Mouse (Mus musculus): ENCODE measurements at regions not wholly inside any gene's neighbourhood (a gene's known extent, or its start where the extent isn't known, plus 50 kb on each side); places are given as distances from the start of the nearest gene placed in this dataset.

DNA sequence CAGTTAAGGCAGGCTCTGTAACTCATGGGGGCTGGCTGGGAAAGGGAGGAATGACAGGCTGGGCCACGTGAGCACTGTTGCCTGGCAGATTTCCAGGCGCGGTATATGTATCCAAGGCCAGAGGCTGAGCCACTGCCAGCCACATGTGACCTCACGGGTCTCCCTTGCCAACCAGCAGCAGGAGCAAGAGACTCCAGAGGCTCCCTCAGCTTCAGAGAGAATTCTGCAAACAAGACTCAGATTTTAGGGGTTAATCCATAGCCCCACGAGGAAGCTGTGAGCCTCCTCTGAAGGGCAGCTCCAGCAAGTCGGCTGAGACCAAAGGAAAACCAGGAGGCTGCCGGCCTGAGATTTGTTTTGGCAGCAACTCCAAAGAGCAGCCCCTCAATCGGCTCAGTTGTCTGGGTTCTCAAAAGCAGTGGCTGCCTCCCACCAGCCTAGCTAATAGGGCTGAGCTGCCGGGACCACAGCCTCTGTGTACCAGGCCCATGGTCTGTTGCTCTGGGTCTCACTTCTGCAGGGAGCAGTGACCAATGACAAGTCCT is 264.0 kb upstream of the Cadm1 start:
- DNase-seq (ENCODE audit: low read depth in 3 of 3, low spot score in 3 of 3) (no peak), ATAC-seq (ENCODE audit: insufficient read depth) (no peak)
- TF ChIP-seq CTCF (IDR thresholded peaks at IDR 0.05; ENCODE audit: low read depth): no peak
- no peaks in the 10 kb centered on the region for H3K27me3 ChIP-seq (ENCODE audit: control insufficient read depth, insufficient read depth, low read length)
- H3K9ac ChIP-seq (replicated peaks): no peak overlapping the region
- no peaks in the 10 kb centered on the region for H3K4me1 ChIP-seq (replicated peaks; ENCODE audit: control insufficient read depth in 2 of 2, insufficient read depth in 2 of 2, low read length in 1 of 2)
- 58% methylated on average over 9 of the region's 9 CpGs for WGBS (ENCODE audit: insufficient replicate concordance)
- H3K27ac ChIP-seq: no peak overlapping the region
- no peaks in the 10 kb centered on the region for H3K9me3 ChIP-seq (ENCODE audit: control insufficient read depth, low read length)
- H3K36me3 ChIP-seq (replicated peaks; ENCODE audit: control insufficient read depth, insufficient read depth, low read depth): no peaks in the 10 kb centered on the region
- H3K4me3 ChIP-seq (ENCODE audit: insufficient read depth in 1 of 2, low read depth in 2 of 2, low read length in 2 of 2): no peak overlapping the region
- H3K4me2 ChIP-seq (ENCODE audit: low read depth): no peak overlapping the region

DNA sequence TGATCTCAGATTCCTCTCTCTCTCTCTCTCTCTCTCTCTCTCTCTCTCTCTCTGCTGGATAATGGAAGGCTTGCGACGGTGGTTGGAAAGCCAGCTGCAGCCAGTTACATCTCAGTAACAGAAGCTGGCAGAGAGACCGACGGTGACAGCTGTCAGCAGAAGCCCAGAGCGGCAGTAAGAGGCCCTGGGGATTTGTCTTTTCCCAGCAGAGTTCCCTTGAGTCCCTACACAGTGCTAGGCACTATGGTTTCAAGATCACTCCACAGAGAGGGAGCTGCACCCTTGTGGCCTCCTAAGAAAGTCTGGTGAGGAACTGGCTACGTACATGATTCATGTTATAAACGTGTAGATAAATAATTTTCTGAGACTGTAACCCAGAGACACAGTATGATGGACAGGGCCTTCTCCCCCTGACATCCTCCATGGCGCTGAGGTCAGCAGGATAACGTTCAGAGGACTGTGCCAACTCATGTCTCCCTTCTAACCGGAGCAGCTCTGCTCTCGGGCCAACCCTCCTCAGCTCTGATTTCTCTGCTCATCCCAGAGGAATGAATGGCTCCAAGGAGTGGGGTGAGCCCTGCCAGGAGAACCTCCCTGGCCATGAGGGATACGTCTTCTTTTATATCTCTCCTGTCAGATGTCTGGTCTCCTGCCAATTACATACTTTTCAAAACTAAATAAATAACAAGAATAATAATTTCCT is 253.5 kb upstream of the Cadm1 start:
- no peaks in the 10 kb centered on the region for H3K4me1 ChIP-seq (replicated peaks; ENCODE audit: control insufficient read depth in 2 of 2, insufficient read depth in 2 of 2, low read length in 1 of 2)
- no peak overlapping the region for H3K4me3 ChIP-seq (ENCODE audit: insufficient read depth in 1 of 2, low read depth in 2 of 2, low read length in 2 of 2)
- no peaks in the 10 kb centered on the region for H3K36me3 ChIP-seq (replicated peaks; ENCODE audit: control insufficient read depth, insufficient read depth, low read depth)
- H3K4me2 ChIP-seq (ENCODE audit: low read depth): no peak overlapping the region
- H3K27me3 ChIP-seq (ENCODE audit: control insufficient read depth, insufficient read depth, low read length): no peaks in the 10 kb centered on the region
- no peaks in the 10 kb centered on the region for H3K9me3 ChIP-seq (ENCODE audit: control insufficient read depth, low read length)
- no peak for TF ChIP-seq CTCF (IDR thresholded peaks at IDR 0.05; ENCODE audit: low read depth)
- no peak for TF ChIP-seq EP300 (IDR thresholded peaks at IDR 0.05; ENCODE audit: low read depth)
- 42% methylated on average over 12 of the region's 12 CpGs for WGBS (ENCODE audit: insufficient replicate concordance)
- H3K9ac ChIP-seq (replicated peaks): no peak overlapping the region
- no peak overlapping the region for H3K27ac ChIP-seq
- DNase-seq (ENCODE audit: low read depth in 3 of 3, low spot score in 3 of 3) (no peak), ATAC-seq (ENCODE audit: insufficient read depth) (no peak)

DNA sequence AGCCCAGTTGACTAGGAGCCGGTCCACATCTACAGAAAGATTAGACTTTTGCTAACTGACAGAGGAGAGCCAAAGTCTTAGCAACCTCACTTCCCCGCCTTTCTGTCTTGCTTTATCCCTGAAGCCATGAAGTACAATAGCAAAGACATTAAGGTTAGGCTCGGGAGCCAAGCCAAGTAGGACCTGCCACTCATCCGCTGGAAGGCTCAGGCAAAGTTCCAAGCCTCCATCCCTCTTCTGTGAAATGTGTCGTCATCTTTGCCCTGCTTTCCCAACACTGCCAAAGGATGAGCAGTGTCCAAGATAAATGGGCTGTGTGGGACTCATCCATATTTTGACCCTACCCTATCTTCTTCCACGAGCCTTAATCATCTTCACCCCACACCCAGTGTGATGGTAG is 250.6 kb upstream of the Cadm1 start:
- no peak overlapping the region for H3K4me2 ChIP-seq (ENCODE audit: low read depth)
- DNase-seq (ENCODE audit: low read depth in 3 of 3, low spot score in 3 of 3) (no peak), ATAC-seq (ENCODE audit: insufficient read depth) (no peak)
- H3K9ac ChIP-seq (replicated peaks): no peak overlapping the region
- TF ChIP-seq EP300 (IDR thresholded peaks at IDR 0.05; ENCODE audit: low read depth): no peak
- no peak for TF ChIP-seq CTCF (IDR thresholded peaks at IDR 0.05; ENCODE audit: low read depth)
- 62% methylated on average over 6 of the region's 6 CpGs for WGBS (ENCODE audit: insufficient replicate concordance)
- no peaks in the 10 kb centered on the region for H3K4me1 ChIP-seq (replicated peaks; ENCODE audit: control insufficient read depth in 2 of 2, insufficient read depth in 2 of 2, low read length in 1 of 2)
- H3K9me3 ChIP-seq (ENCODE audit: control insufficient read depth, low read length): no peaks in the 10 kb centered on the region
- no peak overlapping the region for H3K4me3 ChIP-seq (ENCODE audit: insufficient read depth in 1 of 2, low read depth in 2 of 2, low read length in 2 of 2)
- no peaks in the 10 kb centered on the region for H3K36me3 ChIP-seq (replicated peaks; ENCODE audit: control insufficient read depth, insufficient read depth, low read depth)
- no peaks in the 10 kb centered on the region for H3K27me3 ChIP-seq (ENCODE audit: control insufficient read depth, insufficient read depth, low read length)
- H3K27ac ChIP-seq: no peak overlapping the region

DNA sequence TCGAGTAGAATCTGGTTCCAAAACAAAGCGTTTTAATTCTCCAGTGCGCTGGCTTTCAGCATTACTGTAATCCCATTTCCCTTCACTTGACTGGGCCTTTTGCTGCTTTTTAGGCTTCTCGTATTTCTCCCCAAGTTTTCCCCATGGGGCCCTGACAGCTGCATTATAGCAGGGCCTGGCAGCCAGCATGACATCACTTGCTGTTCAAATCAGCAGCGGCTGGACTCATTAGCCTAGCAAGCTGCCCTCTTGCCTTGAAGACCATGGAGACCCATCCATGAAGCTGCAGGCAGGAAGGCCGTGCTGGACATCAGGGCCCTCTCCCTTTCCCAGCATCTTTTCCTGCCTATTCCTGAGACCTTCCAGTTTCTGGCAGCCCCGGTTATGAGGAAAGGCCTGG is 249.8 kb upstream of the Cadm1 start:
- no peaks in the 10 kb centered on the region for H3K27me3 ChIP-seq (ENCODE audit: control insufficient read depth, insufficient read depth, low read length)
- ATAC-seq (ENCODE audit: insufficient read depth) (no peak), DNase-seq (ENCODE audit: low read depth in 3 of 3, low spot score in 3 of 3) (no peak)
- TF ChIP-seq EP300 (IDR thresholded peaks at IDR 0.05; ENCODE audit: low read depth) (no peak), CTCF (IDR thresholded peaks at IDR 0.05; ENCODE audit: low read depth) (no peak)
- no peaks in the 10 kb centered on the region for H3K36me3 ChIP-seq (replicated peaks; ENCODE audit: control insufficient read depth, insufficient read depth, low read depth)
- no peak overlapping the region for H3K9ac ChIP-seq (replicated peaks)
- H3K4me3 ChIP-seq (ENCODE audit: insufficient read depth in 1 of 2, low read depth in 2 of 2, low read length in 2 of 2): no peak overlapping the region
- no peak overlapping the region for H3K4me2 ChIP-seq (ENCODE audit: low read depth)
- H3K4me1 ChIP-seq (replicated peaks; ENCODE audit: control insufficient read depth in 2 of 2, insufficient read depth in 2 of 2, low read length in 1 of 2): no peaks in the 10 kb centered on the region
- H3K27ac ChIP-seq: no peak overlapping the region
- WGBS (ENCODE audit: insufficient replicate concordance): 58% methylated on average over 7 of the region's 7 CpGs
- no peaks in the 10 kb centered on the region for H3K9me3 ChIP-seq (ENCODE audit: control insufficient read depth, low read length)

DNA sequence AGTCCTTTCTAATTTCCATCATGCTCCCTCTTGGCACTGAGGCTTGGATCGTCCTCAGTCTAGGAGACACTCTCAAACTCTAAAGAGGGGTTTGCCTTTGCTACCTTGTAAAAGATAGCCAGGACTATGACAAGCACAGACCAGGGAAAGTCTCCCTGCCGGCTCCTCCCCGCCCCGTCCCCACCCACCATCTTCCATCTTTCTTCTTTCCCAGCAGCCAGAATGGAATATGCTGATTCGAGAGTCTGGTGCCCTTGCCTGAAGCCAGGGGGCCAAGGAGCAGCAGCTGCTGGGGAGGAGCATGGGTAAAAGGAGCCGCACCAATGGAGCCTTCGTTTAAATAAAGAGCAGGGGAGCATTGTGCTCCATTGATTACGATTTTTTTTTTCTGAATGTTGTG is 249.4 kb upstream of the Cadm1 start:
- Histone ChIP-seq H3K4me3 (ENCODE audit: insufficient read depth in 1 of 2, low read depth in 2 of 2, low read length in 2 of 2) (no peak overlapping the region), H3K9me3 (ENCODE audit: control insufficient read depth, low read length) (no peaks in the 10 kb centered on the region), H3K27me3 (ENCODE audit: control insufficient read depth, insufficient read depth, low read length) (no peaks in the 10 kb centered on the region), H3K36me3 (replicated peaks; ENCODE audit: control insufficient read depth, insufficient read depth, low read depth) (no peaks in the 10 kb centered on the region), H3K4me1 (replicated peaks; ENCODE audit: control insufficient read depth in 2 of 2, insufficient read depth in 2 of 2, low read length in 1 of 2) (no peaks in the 10 kb centered on the region), H3K27ac (no peak overlapping the region), H3K4me2 (ENCODE audit: low read depth) (no peak overlapping the region), H3K9ac (replicated peaks) (no peak overlapping the region)
- 52% methylated on average over 8 of the region's 8 CpGs for WGBS (ENCODE audit: insufficient replicate concordance)
- DNase-seq (ENCODE audit: low read depth in 3 of 3, low spot score in 3 of 3) (no peak), ATAC-seq (ENCODE audit: insufficient read depth) (no peak)
- TF ChIP-seq CTCF (IDR thresholded peaks at IDR 0.05; ENCODE audit: low read depth) (no peak), EP300 (IDR thresholded peaks at IDR 0.05; ENCODE audit: low read depth) (no peak)
